Mouse (Mus musculus) lung, postnatal 0 days (tissue): ENCODE results near the gene Map7d2.

Experiments used
- CTCF ChIP-seq: IDR thresholded peaks from 2 replicates; pipeline ENCODE4 v1.5.1; 2016; ENCODE audit warnings: antibody characterized with exemption, mild to moderate bottlenecking
- EP300 ChIP-seq: IDR thresholded peaks from 2 replicates; pipeline ENCODE4 v1.6.1; 2016; ENCODE audit warnings: antibody characterized with exemption, mild to moderate bottlenecking, control low read depth

DNA sequence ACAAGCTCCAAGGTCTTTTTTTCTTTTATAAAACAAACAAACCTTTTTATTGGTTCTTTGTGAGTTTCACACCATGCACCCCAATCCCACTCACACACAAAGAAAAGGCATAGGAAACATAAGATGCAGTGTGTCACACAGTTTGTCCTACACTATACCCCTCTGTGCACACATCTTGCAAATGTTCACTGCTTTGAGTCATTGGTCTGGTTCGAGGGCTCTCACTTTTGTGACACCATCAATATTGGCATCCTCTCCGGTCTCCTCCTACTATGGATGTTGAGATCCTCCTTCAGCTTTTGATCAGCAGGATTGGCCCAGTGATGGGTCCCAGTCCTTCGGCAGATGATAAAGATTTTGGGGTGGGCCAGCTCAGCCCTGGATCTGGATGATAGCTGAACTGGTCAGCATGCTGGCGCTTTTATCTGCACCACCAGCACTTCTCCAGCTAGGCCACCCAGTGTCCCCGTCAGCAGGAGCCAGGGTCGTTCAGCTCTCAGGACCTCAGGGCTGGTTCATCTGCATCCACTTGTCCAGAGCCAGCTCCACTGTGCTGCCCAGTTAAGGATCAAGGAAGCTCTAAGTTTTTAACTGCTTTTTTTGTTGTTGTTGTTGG is 23.9 kb upstream of the Map7d2 start:
- TF ChIP-seq EP300: no peak
- no peak for TF ChIP-seq CTCF
